ENCODE assay signal across 10 mouse cellular contexts in the genomic region with DNA sequence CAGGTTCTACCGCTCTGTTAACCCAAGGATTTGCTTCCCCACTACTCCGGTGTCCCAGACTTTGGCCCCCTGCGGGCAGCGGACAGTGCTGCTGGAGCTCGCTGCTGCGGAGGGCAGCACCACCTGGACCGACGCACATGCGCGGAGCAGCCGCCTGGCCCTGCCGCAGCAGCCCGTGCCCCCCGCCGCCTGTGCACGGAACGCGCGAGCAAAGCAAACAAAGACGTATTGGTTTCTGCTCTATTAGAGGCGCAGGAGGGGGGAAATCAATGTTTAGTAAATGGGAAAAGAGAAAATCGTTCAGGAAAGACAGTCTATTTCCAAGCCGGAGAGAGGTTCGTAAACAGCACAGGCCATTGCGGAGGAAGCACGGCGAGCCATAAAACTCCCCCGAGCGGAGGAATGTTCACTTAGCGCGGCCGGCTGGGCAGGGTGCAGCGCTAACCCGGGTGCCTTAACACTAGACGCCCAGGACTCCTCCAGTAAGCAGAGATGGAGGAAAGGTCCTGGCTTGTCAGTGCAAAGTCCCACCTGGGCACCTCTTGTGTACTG. TPM values are rescaled to one million over a fixed set of nuclear protein-coding genes. Genes with fewer than 3 reads are reported as not detected.
A peak's percentile ranks its signal among the peaks of the same experiment; 100 is the strongest.
DNase-seq lines count a peak whose midpoint lies in the region; ATAC-seq and TF ChIP-seq lines count a peak whose summit lies in the region.
"Had no signal": no experiment of that assay in that cellular context is flagged by ENCODE, and none has a peak within 500 bp of the region (broad histone marks: within the 10 kb centered on the region; RNA-seq: fewer than 3 reads in every experiment).

No protein-coding gene starts in this region.

- no peak overlapping the region for H3K9ac ChIP-seq in liver, embryonic 14.5 days (replicated peaks)

- peak overlapping the region; percentile 7; the same call in 1 of the 2 replicates for H3K4me3 ChIP-seq in kidney, adult 2 months (ENCODE audit: insufficient read depth, low read depth, low read length)
- no peak overlapping the region for H3K4me3 ChIP-seq in liver, embryonic 14.5 days (ENCODE audit: insufficient read depth in 1 of 2, low read depth in 2 of 2, low read length in 2 of 2)

- H3K9me3 ChIP-seq in liver, embryonic 14.5 days (ENCODE audit: control insufficient read depth, low read length): no peaks in the 10 kb centered on the region

- no peaks in the 10 kb centered on the region for H3K36me3 ChIP-seq in kidney, adult 2 months (ENCODE audit: control insufficient read depth, insufficient read depth, low read length)
- no peaks in the 10 kb centered on the region for H3K36me3 ChIP-seq in liver, embryonic 14.5 days (replicated peaks; ENCODE audit: control insufficient read depth, insufficient read depth, low read depth)

- intact Hi-C loops in left cerebral cortex, postnatal 14 days (cut with DNase I): no loop called here

- no peak overlapping the region for H3K27ac ChIP-seq in kidney, adult 2 months (ENCODE audit: insufficient read depth, low read depth, low read length)
- H3K27ac ChIP-seq in liver, embryonic 14.5 days: no peak overlapping the region

- peak; percentile 43; the same call in 1 of the 2 replicates for ATAC-seq in granulocyte monocyte progenitor cell, adult 5-6 weeks (replicated peaks; ENCODE audit: poor library complexity, severe bottlenecking)
- ATAC-seq in liver, embryonic 14.5 days (ENCODE audit: insufficient read depth): no peak
- ATAC-seq: Patski had no signal

- no peak for TF ChIP-seq CTCF in kidney, adult 2 months (conservative IDR thresholded peaks at IDR 0.05; ENCODE audit: insufficient read depth, insufficient read length, low read depth, low read length)
- no peak for TF ChIP-seq CTCF in liver, embryonic 14.5 days (IDR thresholded peaks at IDR 0.05; ENCODE audit: low read depth)

- no peak for DNase-seq in kidney, adult 2 months
- no peak for DNase-seq in kidney, adult 8-10 months
- DNase-seq in cerebellum, adult 9-10 months: peak; percentile 70
- DNase-seq in liver, embryonic 14.5 days (ENCODE audit: low read depth in 3 of 3, low spot score in 3 of 3): no peak
- peak; percentile 46 for DNase-seq in testis, postnatal 14 days (ENCODE audit: low spot score)
- no peak for DNase-seq in left cerebral cortex, postnatal 14 days (ENCODE audit: low spot score in 2 of 2)
- DNase-seq in thymus, postnatal 10 days (ENCODE audit: low spot score in 2 of 2): no peak

- no peaks in the 10 kb centered on the region for H3K4me1 ChIP-seq in kidney, adult 2 months (ENCODE audit: control insufficient read depth, insufficient read depth, low read length)
- H3K4me1 ChIP-seq in liver, embryonic 14.5 days (replicated peaks; ENCODE audit: control insufficient read depth in 2 of 2, insufficient read depth in 2 of 2, low read length in 1 of 2): peaks cover 13 to 14% of the 10 kb centered on the region in 2 experiments

- WGBS in kidney, adult 2 months: 1% methylated on average over 35 of the region's 35 CpGs
- 1% methylated on average over 35 of the region's 35 CpGs for WGBS in liver, embryonic 14.5 days (ENCODE audit: insufficient replicate concordance)

- no peaks in the 10 kb centered on the region for H3K27me3 ChIP-seq in kidney, adult 2 months (replicated peaks; ENCODE audit: control insufficient read depth, insufficient read depth, low read length)
- peaks cover 76% of the 10 kb centered on the region for H3K27me3 ChIP-seq in liver, embryonic 14.5 days (ENCODE audit: control insufficient read depth, insufficient read depth, low read length)

- H3K4me2 ChIP-seq in liver, embryonic 14.5 days (ENCODE audit: low read depth): peak overlapping the region; percentile 33

- TF ChIP-seq EP300 in liver, embryonic 14.5 days (IDR thresholded peaks at IDR 0.05; ENCODE audit: low read depth): no peak

- no peak for TF ChIP-seq POLR2A in kidney, adult 2 months (IDR thresholded peaks at IDR 0.05; ENCODE audit: low read depth, low read length)

RNA-seq across cellular contexts. Expression of a gene that starts 21.4 kb away (rescaled TPM):
- polyA plus RNA-seq in kidney, adult 2 months (2012; rRNA removed): 0.48 and 0.62 TPM in 2 replicates
- 0.19 TPM in 1 of 2 replicates, not detected in the other for total RNA-seq in granulocyte monocyte progenitor cell, adult 5-6 weeks (2014; fragmentation: Nextera tagmentation)
- 0.09 and 0.10 TPM in 2 replicates for total RNA-seq in granulocyte monocyte progenitor cell, adult 5-6 weeks (2017)
- 0.06 and 0.08 TPM in 2 replicates for polyA plus RNA-seq in liver, embryonic 14.5 days (2012; rRNA removed)
- polyA plus RNA-seq in liver, embryonic 14.5 days (2014; fragmentation: Nextera tagmentation; extraction: Ambion mirVana): not detected in 2 replicates
- total RNA-seq in left cerebral cortex, postnatal 14 days (2021): 10 to 100 TPM; 28.1 to 34.6 TPM
- total RNA-seq: liver, adult 2 months had no signal
- polyA plus RNA-seq: liver, adult 2 months had no signal

RNA-seq across cellular contexts. Expression of a gene that starts 37.6 kb away (rescaled TPM):
- 6.1 and 7.4 TPM in 2 replicates for polyA plus RNA-seq in kidney, adult 2 months (2012; rRNA removed)
- total RNA-seq in granulocyte monocyte progenitor cell, adult 5-6 weeks (2014; fragmentation: Nextera tagmentation): not detected in 2 replicates
- not detected in 2 replicates for total RNA-seq in granulocyte monocyte progenitor cell, adult 5-6 weeks (2017)
- polyA plus RNA-seq in liver, embryonic 14.5 days (2012; rRNA removed): 0.05 and 0.07 TPM in 2 replicates
- polyA plus RNA-seq in liver, embryonic 14.5 days (2014; fragmentation: Nextera tagmentation; extraction: Ambion mirVana): 0.20 TPM in 1 of 2 replicates, not detected in the other
- total RNA-seq in left cerebral cortex, postnatal 14 days (2021): 1 to 10 TPM; 2.4 to 3.4 TPM

RNA-seq across cellular contexts. Expression of a gene that starts 39.9 kb away (rescaled TPM):
- polyA plus RNA-seq in kidney, adult 2 months (2012; rRNA removed): 35.0 and 42.1 TPM in 2 replicates
- total RNA-seq in granulocyte monocyte progenitor cell, adult 5-6 weeks (2014; fragmentation: Nextera tagmentation): 12.0 and 32.9 TPM in 2 replicates
- total RNA-seq in granulocyte monocyte progenitor cell, adult 5-6 weeks (2017): 6.0 and 11.3 TPM in 2 replicates
- 3.1 and 3.3 TPM in 2 replicates for polyA plus RNA-seq in liver, embryonic 14.5 days (2012; rRNA removed)
- 2.2 and 3.5 TPM in 2 replicates for polyA plus RNA-seq in liver, embryonic 14.5 days (2014; fragmentation: Nextera tagmentation; extraction: Ambion mirVana)
- 10 to 100 TPM; 16.5 to 16.6 TPM for total RNA-seq in left cerebral cortex, postnatal 14 days (2021)

Comparison
In these comparisons a context has a peak if more than half of its experiments do, and no peak if none do; other contexts are left out.
1. DNase-seq: peak in cerebellum, adult 9-10 months (single experiment) and testis, postnatal 14 days (single experiment); none in kidney, adult 2 months (single experiment), kidney, adult 8-10 months (0 of 2), liver, embryonic 14.5 days (0 of 3), left cerebral cortex, postnatal 14 days (0 of 2) and thymus, postnatal 10 days (0 of 2).
2. RNA of a gene that starts 21.4 kb away (total RNA-seq): 28.1 to 34.6 TPM in left cerebral cortex, postnatal 14 days; 0.09 to 0.19 TPM in granulocyte monocyte progenitor cell, adult 5-6 weeks; every median in the first group is over 10 times any median in the second.